Mouse (Mus musculus) G1E-ER4 (cell line): ENCODE measurements around the gene Trabd2b. TPM values are rescaled to one million over a fixed set of nuclear protein-coding genes. Genes with fewer than 3 reads are reported as not detected.

Experiments used
- GATA1 ChIP-seq: IDR thresholded peaks from one replicate; pipeline ENCODE4 v1.8.0; 2012; ENCODE audit warnings: low read length, inconsistent platforms
- polyA plus RNA-seq: library from polyadenylated mRNA; stranded (reverse); fragments of >175 nt; gene quantifications from 2 replicates; pipeline ENCODE4 v1.2.3, GENCODE M21; 2012

The Trabd2b gene
- polyA plus RNA-seq, 1 experiment, result not detected

GRCm38 (mm10) chr4:114454495-114455186 is 48.1 kb downstream of the Trabd2b start:
- TF ChIP-seq GATA1, result no peak

GRCm38 (mm10) chr4:114457111-114457510 is 50.6 kb downstream of the Trabd2b start:
- TF ChIP-seq GATA1, result no peak

GRCm38 (mm10) chr4:114459591-114459990 is 53.1 kb downstream of the Trabd2b start:
- no peak for TF ChIP-seq GATA1

- no peak for TF ChIP-seq GATA1
Measured at GRCm38 (mm10) chr4:114460401-114460800, 53.9 kb downstream of the Trabd2b start.

GRCm38 (mm10) chr4:114461093-114461492 is 54.6 kb downstream of the Trabd2b start:
- TF ChIP-seq GATA1, result no peak

GRCm38 (mm10) chr4:114465641-114466040 is 59.1 kb downstream of the Trabd2b start:
- no peak for TF ChIP-seq GATA1

- TF ChIP-seq GATA1, result no peak
Measured at GRCm38 (mm10) chr4:114467371-114468094, 61.0 kb downstream of the Trabd2b start.

GRCm38 (mm10) chr4:114468095-114468429 is 61.5 kb downstream of the Trabd2b start:
- no peak for TF ChIP-seq GATA1

- TF ChIP-seq GATA1, result no peak
Measured at GRCm38 (mm10) chr4:114469881-114470280, 63.4 kb downstream of the Trabd2b start.

- no peak for TF ChIP-seq GATA1
Measured at GRCm38 (mm10) chr4:114472143-114472542, 65.6 kb downstream of the Trabd2b start.

- no peak for TF ChIP-seq GATA1
Measured at GRCm38 (mm10) chr4:114476316-114476715, 69.8 kb downstream of the Trabd2b start.

- TF ChIP-seq GATA1, result no peak
Measured at GRCm38 (mm10) chr4:114477082-114477771, 70.7 kb downstream of the Trabd2b start.

GRCm38 (mm10) chr4:114481518-114481917 is 75.0 kb downstream of the Trabd2b start:
- TF ChIP-seq GATA1, result no peak

GRCm38 (mm10) chr4:114484173-114484572 is 77.6 kb downstream of the Trabd2b start:
- TF ChIP-seq GATA1, result no peak

GRCm38 (mm10) chr4:114485996-114486395 is 79.5 kb downstream of the Trabd2b start:
- TF ChIP-seq GATA1, result no peak

- TF ChIP-seq GATA1, result no peak
Measured at GRCm38 (mm10) chr4:114486885-114487531, 80.5 kb downstream of the Trabd2b start.
